Mouse (Mus musculus) gastrocnemius, postnatal 4 days (tissue): Measurements from ENCODE around the gene Atg16l2. TPM values are rescaled to one million over a fixed set of nuclear protein-coding genes. Genes with fewer than 3 reads are reported as not detected.

Source experiments
- DNase-seq, 2 experiments: peaks; one replicate each; pipeline ENCODE4 v3.0.0; 2021 to 2022; ENCODE audit warnings: low spot score in 2 of 2, mixed read lengths in 2 of 2
- long read RNA-seq, 2 experiments: library from polyadenylated mRNA; stranded (forward); transcript quantifications; one replicate each; pipeline ENCODE4 v2.0.0; 2021
- total RNA-seq, 2 experiments: library from RNA; stranded (reverse); gene quantifications; 2 replicates each; pipeline ENCODE4 v1.2.3; 2021

The Atg16l2 gene
- 10 to 100 TPM in 1 of 2 experiments, 1 to 10 TPM in 1; 6.3 to 11.4 TPM for total RNA-seq
- long read RNA-seq, experiment 1, partial matches to known transcripts: 1 of 5 reads
- long read RNA-seq, experiment 1, other reads (novel, unspliced or antisense): 4 of 5 reads
- long read RNA-seq, experiment 2, full-length matches to known transcripts: 3 of 6 reads
- long read RNA-seq, experiment 2, partial matches to known transcripts: 1 of 6 reads
- long read RNA-seq, experiment 2, other reads (novel, unspliced or antisense): 2 of 6 reads

GRCm38 (mm10) chr7:101301881-101302456 lies at the start of gene Atg16l2:
Gene Atg16l2 (minus strand): TSS chr7:101302251.
- peak; percentile 79 to 90 for DNase-seq

GRCm38 (mm10) chr7:101349861-101350260 lies 47.8 kb upstream of the Atg16l2 start:
- no peak for DNase-seq

- DNase-seq: no peak
These were observed 46.3 kb upstream of the Atg16l2 start for GRCm38 (mm10) chr7:101348312-101348711.

GRCm38 (mm10) chr7:101347767-101348270 lies 45.8 kb upstream of the Atg16l2 start, which contains the start of gene Arap1:
Gene Arap1 (plus strand): TSS chr7:101348067.
- DNase-seq: peak; percentile 37 to 47

- no peak for DNase-seq
These were observed 44.9 kb upstream of the Atg16l2 start for GRCm38 (mm10) chr7:101346991-101347390.

GRCm38 (mm10) chr7:101344892-101345291 lies 42.8 kb upstream of the Atg16l2 start:
- no peak for DNase-seq

GRCm38 (mm10) chr7:101343135-101343534 lies 41.1 kb upstream of the Atg16l2 start:
- no peak for DNase-seq

GRCm38 (mm10) chr7:101341405-101341804 lies 39.4 kb upstream of the Atg16l2 start:
- no peak for DNase-seq

- no peak for DNase-seq
These were observed 35.4 kb upstream of the Atg16l2 start for GRCm38 (mm10) chr7:101337401-101337800.

- no peak for DNase-seq
These were observed 34.6 kb upstream of the Atg16l2 start for GRCm38 (mm10) chr7:101336686-101337085.

- no peak for DNase-seq
These were observed 33.2 kb upstream of the Atg16l2 start for GRCm38 (mm10) chr7:101335228-101335627.

- DNase-seq: no peak
These were observed 30.2 kb upstream of the Atg16l2 start for GRCm38 (mm10) chr7:101332045-101332831.

- DNase-seq: no peak
These were observed 28.8 kb upstream of the Atg16l2 start for GRCm38 (mm10) chr7:101330841-101331173.

GRCm38 (mm10) chr7:101330074-101330840 lies 28.2 kb upstream of the Atg16l2 start:
- no peak for DNase-seq

- DNase-seq: no peak
These were observed 27.6 kb upstream of the Atg16l2 start for GRCm38 (mm10) chr7:101329606-101330005.

- DNase-seq: no peak
These were observed 26.6 kb upstream of the Atg16l2 start for GRCm38 (mm10) chr7:101328621-101329158.

GRCm38 (mm10) chr7:101327786-101328185 lies 25.7 kb upstream of the Atg16l2 start:
- DNase-seq: no peak

GRCm38 (mm10) chr7:101327263-101327662 lies 25.2 kb upstream of the Atg16l2 start:
- DNase-seq: no peak

GRCm38 (mm10) chr7:101326006-101326405 lies 24.0 kb upstream of the Atg16l2 start:
- no peak for DNase-seq

GRCm38 (mm10) chr7:101324142-101324962 lies 22.3 kb upstream of the Atg16l2 start:
- no peak for DNase-seq
